Mouse (Mus musculus): ENCODE results near the gene Cux1. TPM values are rescaled to one million over a fixed set of nuclear protein-coding genes. Genes with fewer than 3 reads are reported as not detected.

Gene Cux1
- total RNA-seq, 2 experiments from 2014 or later, result 163 to 173 TPM

- no peak for DNase-seq
- intact Hi-C loops (cut with DNase I), result no loop called here
These were observed 117.5 kb downstream of the Cux1 start for GRCm38 (mm10) chr5:136449801-136450200.

GRCm38 (mm10) chr5:136445967-136446366 lies 121.3 kb downstream of the Cux1 start:
- no peak for DNase-seq
- intact Hi-C loops (cut with DNase I), result no loop called here

- DNase-seq, result peak; percentile 21
- intact Hi-C loops (cut with DNase I), result no loop called here
These were observed 124.8 kb downstream of the Cux1 start for GRCm38 (mm10) chr5:136442238-136443187.

- DNase-seq, result no peak
- intact Hi-C loops (cut with DNase I), result no loop called here
These were observed 137.6 kb downstream of the Cux1 start for GRCm38 (mm10) chr5:136429647-136430046.

GRCm38 (mm10) chr5:136428498-136429060 lies 138.7 kb downstream of the Cux1 start:
- intact Hi-C loops (cut with DNase I), result no loop called here
- DNase-seq, result peak; percentile 4

- intact Hi-C loops (cut with DNase I), result no loop called here
- DNase-seq, result no peak
These were observed 139.4 kb downstream of the Cux1 start for GRCm38 (mm10) chr5:136427772-136428497.

- DNase-seq, result no peak
- intact Hi-C loops (cut with DNase I), result no loop called here
These were observed 140.0 kb downstream of the Cux1 start for GRCm38 (mm10) chr5:136427121-136427771.

GRCm38 (mm10) chr5:136422948-136423347 lies 144.3 kb downstream of the Cux1 start:
- intact Hi-C loops (cut with DNase I), result no loop called here
- DNase-seq, result no peak

GRCm38 (mm10) chr5:136421885-136422284 lies 145.4 kb downstream of the Cux1 start:
- DNase-seq, result no peak
- intact Hi-C loops (cut with DNase I), result no loop called here

- intact Hi-C loops (cut with DNase I), result no loop called here
- DNase-seq, result no peak
These were observed 146.0 kb downstream of the Cux1 start for GRCm38 (mm10) chr5:136421316-136421715.

GRCm38 (mm10) chr5:136420342-136420741 lies 146.9 kb downstream of the Cux1 start:
- DNase-seq, result no peak
- intact Hi-C loops (cut with DNase I), result no loop called here

GRCm38 (mm10) chr5:136417891-136418290 lies 149.4 kb downstream of the Cux1 start:
- no peak for DNase-seq
- intact Hi-C loops (cut with DNase I), result no loop called here

- no peak for DNase-seq
- intact Hi-C loops (cut with DNase I), result no loop called here
These were observed 152.8 kb downstream of the Cux1 start for GRCm38 (mm10) chr5:136414479-136414878.

GRCm38 (mm10) chr5:136410681-136411181 lies 156.6 kb downstream of the Cux1 start:
- DNase-seq, result no peak
- intact Hi-C loops (cut with DNase I), result no loop called here

- intact Hi-C loops (cut with DNase I), result no loop called here
- no peak for DNase-seq
These were observed 160.9 kb downstream of the Cux1 start for GRCm38 (mm10) chr5:136406357-136406756.

- intact Hi-C loops (cut with DNase I), result no loop called here
- peak; percentile 62 for DNase-seq
These were observed 163.7 kb downstream of the Cux1 start for GRCm38 (mm10) chr5:136403565-136403961.

- intact Hi-C loops (cut with DNase I), result no loop called here
- DNase-seq, result no peak
These were observed 164.4 kb downstream of the Cux1 start for GRCm38 (mm10) chr5:136402622-136403564.

GRCm38 (mm10) chr5:136398706-136399105 lies 168.6 kb downstream of the Cux1 start:
- no peak for DNase-seq
- intact Hi-C loops (cut with DNase I), result no loop called here

GRCm38 (mm10) chr5:136396699-136397098 lies 170.6 kb downstream of the Cux1 start:
- intact Hi-C loops (cut with DNase I), result no loop called here
- no peak for DNase-seq

GRCm38 (mm10) chr5:136396256-136396655 lies 171.0 kb downstream of the Cux1 start:
- DNase-seq, result no peak
- intact Hi-C loops (cut with DNase I), result no loop called here
